Mouse (Mus musculus) CH12F3 (cell line): Measurements from ENCODE around the gene Mael.

Source experiments
- in situ Hi-C: fragments of 300-500 bp; cut with MboI; formaldehyde crosslinking; loops from 2 replicates; pipeline ENCODE4 v1.14.3; 2020; ENCODE audit warnings: low sequenced_read_pairs

Gene Mael

DNA sequence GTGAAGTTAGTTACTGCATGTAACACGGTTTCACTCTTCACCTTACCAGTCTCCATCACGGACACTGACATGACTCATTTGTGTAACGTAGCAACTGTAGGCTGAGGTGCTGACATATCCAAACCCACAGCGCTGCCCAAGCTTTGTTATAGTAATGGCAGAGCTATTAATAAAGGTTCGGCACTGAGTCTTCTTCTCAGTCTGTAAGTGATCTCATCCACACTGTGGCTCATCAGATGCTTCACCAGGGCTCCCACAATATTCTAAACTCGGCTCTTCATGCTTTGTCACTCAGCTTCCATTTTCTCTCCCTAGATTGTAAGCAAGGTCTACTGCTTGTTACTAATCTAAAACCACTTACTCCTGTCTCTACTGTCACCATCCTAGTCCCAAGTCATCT, 29.2 kb downstream of the Mael start:
- in situ Hi-C loops, result no loop called here

DNA sequence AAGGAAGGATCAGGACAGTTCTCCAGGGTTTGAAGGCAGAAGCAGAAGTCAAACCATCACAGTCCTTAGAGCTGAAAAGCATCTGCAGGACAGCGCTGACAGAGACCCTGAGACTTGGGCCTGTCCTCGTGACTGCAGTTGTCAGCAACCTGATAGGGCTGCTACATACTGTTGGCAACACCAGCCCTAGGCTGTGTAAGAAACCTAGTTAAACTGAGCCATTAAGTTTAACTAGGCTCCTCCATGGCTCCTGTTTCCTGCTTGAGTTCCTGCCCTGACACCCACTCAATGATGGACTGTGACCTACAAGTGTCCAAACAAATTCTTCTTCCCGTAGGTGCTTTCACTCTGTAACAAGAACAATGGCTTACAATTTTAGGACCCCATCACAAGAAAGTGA, 33.4 kb downstream of the Mael start:
- in situ Hi-C loops, result no loop called here

DNA sequence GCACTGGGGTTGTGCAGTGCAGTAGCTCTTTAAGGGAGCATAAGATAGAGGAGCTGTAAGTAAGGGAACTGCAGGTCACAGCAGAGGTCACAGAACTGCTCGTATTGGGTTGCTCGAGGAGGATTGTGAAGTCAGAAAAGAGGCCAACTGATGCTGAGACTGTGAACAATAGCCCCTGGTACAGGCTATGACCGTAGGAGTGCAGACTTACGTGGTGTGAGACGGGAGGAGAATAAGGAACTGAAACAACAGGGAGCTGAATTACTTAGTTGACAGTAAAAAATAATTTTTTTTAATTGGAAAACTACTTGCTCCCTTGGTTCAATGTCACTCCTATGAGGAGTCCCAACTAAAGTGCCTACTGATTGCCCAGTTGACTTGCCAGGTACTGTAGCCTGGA, 34.4 kb downstream of the Mael start:
- in situ Hi-C loops, result no loop called here

DNA sequence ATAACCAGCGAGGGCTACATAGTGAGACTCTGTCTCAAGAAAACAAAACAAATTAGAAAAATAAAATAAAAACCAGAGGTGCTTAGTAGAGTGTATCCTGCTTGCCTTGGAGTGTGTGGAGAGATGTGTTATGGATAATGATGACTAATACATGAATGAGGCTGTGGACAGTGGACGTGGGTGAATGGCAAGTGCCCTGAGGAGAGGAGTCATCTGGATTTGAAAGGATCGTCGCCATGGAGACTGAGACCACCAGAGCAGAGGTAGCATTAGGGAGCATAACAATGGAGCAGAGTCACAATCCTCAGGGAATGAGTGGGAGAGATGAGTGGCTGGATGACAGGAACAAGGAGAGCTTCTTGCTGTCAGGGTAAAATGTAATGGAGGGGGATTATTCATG, 48.7 kb downstream of the Mael start:
- in situ Hi-C loops, result no loop called here

DNA sequence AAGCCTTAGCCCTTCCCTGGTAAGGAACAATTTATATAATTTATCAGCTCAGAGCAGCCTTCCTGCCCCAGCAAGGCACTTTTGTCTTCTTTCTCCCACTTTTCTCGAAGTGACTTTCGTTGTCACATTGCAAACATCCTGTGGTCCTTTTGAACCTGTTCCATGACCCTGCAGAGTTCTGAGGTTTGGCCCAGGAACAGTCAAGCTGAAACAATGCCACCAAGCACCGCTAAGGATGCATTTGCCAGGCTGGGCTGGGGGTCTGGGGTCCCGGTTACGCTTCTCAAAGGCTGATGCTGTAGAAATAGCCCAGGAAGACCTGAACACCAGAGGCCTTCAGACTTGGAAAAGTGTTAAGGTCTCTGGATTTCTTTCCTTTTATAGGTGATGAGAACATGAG, 53.2 kb downstream of the Mael start:
- in situ Hi-C loops, result no loop called here

DNA sequence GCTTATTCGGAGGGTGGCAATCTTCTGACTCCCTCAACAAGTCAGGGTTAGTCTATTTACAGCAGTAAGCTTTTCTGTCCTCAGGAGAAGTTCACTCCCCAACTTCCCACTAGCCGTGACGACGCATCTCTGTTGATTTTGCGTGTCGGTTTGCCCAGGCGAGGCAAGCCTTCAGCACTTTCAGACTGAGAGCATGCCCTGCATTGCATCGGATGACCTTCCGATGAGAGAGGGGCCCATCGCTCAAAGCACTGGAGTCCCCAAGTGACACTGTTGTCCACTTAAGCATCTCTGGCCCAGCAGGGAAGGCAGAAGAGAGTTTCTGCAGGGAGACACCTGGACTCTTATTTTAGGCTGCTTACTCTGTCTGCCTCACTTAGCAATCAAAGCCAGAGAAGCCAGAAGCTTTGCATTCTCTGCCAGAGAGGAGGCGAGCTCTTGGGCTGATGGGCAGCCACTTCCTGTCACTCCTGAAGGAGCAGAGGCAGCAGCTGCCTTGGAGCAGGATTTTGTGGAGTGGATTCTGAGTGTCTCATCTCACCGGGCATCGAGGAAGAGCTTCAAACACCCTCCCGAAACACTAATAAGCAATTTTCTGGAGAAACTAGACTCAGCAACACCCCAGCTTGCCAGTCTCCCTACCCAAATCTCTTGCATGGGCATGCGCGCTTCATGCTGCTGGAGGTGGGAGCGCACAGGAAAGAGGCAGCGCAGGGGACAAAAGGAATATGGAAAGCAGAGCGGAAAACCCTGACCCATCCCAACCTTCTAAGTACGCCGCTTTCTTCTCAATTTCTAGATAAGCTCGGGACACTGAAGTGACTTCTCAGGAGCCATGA, 53.9 kb downstream of the Mael start:
- in situ Hi-C loops, result no loop called here

DNA sequence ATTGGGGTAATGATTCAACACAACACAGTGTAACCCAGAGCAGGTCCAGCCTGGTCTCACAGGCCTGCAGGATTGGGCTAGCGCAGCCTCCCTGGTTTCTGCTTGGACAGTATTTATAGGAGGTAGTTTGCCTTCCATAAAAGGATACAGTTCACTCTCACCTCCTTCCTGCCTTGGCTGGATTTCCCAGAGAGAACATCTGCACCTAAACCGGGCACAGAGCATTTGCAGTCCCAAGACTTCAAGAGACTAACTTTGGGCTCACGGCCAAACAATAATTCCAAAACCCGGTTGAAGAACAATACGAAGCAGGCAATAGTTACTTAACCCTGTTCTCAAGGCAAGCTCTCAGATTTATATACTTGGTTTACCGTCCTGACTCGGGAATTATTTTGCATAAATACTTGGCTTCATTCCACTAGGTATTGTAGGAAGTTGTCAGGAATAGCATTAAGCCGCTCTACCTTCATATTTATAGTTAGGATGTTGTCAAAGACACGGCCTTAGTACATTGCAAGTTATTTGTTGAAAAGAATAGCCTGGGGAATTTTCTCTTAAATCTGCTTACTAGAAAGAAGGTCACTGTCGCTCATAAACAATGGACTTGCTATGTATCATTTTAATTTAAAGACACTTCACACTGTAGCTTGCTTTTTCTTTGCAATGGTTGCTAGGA, 55.5 kb downstream of the Mael start:
- in situ Hi-C loops, result no loop called here

DNA sequence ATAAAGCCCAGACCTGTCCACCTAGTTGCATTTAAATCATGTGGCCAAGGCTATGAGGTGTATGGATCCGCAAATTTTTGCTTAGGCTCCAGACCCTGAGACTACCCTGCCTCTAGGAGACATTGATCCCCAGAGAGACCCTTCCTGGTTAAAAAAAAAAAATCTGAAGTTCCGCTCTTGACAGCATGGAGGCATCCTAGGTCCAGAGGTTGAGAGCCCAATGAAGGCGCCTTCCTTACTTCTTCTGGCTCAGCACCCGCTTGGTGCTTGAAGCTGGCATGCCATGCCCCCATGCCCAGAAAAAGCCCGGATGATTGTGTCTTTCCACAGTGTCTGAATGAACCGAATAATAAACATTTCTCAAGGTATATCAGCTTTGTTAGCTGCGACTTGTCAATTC, 57.0 kb downstream of the Mael start:
- in situ Hi-C loops, result no loop called here

DNA sequence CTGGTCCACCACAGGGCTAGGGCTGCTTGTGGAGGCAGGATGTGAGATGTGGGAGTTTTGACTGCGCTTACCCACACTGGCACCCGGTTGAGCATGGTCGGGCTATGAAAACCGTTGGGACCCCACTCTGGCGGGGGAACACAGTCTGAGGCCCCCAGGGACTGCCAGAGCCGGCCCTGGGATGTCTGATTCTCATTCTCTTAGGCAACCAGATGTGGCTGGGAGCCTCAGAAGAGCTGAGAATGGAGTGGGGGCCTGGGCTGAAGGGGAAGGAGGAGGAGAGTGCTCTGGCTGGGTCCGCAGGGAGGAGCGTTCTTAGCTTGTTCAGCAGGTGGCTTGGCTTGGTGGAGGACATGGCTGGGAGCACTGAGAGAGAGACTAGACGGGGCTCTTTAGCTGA, 64.9 kb downstream of the Mael start:
- in situ Hi-C loops, result no loop called here

DNA sequence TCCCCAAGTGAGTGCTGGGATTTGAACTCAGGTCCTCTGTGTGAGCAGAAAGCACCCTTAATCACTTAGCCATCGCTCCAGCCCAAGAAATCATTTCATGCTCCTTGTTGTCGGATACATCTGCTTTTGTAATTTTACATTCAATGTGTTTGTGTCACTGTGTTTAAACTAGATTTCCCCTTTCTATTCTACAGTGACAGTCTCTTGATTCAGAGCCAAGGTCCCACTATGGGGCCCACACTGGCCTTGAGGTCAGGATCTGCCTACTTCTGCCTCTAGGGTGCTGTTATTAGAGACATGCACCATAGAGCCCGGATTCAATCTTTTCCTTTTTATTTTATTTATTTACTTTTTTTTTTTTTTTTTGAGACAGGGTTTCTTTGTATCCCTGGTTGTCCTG, 65.6 kb downstream of the Mael start:
- in situ Hi-C loops, result no loop called here

DNA sequence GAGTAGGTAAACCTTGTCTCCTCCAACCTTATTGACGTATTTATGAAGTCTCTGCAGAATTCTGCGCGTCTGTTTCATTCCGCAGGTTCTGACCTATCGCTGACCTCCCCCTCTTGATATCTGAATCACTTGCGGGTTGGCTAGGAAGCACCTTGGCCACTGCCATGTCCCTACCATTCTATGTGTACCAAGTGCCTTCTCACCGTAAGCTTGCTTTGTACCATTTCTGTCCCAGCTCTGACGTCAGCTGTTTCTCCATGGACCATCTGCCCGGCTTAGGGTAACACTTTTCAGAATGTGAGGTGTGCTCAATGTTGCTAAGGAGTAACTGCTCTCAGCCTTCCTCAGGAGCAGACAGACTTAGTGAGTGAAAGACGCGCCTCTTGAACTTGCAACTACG, 67.7 kb downstream of the Mael start:
- in situ Hi-C loops, result no loop called here

DNA sequence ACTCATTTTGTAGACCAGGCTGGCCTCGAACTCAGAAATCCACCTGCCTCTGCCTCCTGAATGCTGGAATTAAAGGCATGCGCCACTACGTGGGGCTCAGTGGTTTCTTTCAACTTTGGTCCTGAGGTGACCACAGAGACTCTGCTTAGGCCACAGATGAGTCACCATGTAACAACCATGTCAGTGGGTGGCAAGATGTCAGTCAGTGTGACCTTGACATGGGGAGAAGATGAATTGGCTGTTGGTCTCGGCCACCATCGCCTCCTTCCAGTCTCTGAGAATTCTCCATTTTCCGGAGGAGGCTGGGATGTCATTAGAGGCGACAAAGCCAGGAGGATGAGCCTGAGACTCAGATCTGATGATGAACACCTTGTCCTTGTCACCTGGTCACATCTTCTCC, 68.8 kb downstream of the Mael start:
- in situ Hi-C loops, result no loop called here

DNA sequence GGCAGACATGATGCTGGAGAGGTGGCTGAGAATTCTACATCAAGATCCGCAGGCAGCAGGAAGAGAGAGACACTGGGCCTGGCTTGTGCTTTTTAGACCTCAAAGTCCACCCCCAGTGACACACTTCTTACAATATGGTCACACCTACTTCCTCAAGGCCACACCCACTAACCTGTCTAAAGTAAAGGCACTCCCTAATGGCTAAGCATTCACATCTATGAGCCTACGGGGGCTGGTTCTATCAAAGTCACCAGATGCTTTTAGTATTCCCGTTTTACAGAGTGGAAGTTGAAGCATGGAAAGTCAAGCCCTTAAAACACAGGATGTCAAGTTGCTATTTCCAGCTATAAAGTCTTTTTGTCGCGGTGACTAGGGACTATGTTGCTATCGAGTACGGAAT, 70.5 kb downstream of the Mael start:
- in situ Hi-C loops, result no loop called here

DNA sequence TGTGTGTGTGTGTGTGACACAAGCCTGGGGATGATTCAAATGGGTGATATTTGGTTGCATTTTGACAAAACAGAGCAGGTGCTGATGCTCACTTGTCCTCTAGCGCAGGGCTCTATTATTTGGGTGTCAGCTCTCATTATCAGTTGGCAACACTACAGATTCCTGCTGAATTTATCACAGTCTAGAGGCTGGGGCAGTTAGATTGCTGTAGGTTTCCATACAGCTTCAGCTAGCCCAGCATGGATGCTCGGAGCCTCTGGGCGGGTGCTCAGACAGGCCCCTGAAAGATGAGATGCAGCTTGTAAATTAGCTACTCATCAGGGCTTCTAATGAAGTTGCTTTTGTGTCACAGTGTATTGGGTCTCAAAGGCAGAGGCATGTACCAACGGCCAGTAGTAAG, 71.1 kb downstream of the Mael start:
- in situ Hi-C loops, result no loop called here

DNA sequence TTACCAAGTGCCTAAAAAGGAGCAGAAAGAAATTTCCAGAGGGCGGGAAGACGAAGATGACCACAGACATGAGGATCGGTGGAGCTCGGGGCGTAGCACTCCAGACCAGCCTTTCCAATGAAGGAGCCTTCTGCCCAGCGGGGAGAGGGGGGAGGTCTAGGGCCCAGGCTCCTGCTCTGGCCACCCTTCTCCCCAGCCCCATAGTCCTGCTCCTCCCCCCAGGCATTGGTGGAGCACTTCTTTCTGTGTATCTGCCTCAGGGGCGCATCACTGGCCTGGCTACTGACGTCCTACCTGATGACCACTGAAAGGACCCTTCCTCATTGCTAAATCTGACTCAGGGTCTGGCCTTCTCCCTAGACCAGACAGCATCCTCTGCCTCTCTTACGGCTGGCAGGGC, 73.4 kb downstream of the Mael start:
- in situ Hi-C loops, result no loop called here

DNA sequence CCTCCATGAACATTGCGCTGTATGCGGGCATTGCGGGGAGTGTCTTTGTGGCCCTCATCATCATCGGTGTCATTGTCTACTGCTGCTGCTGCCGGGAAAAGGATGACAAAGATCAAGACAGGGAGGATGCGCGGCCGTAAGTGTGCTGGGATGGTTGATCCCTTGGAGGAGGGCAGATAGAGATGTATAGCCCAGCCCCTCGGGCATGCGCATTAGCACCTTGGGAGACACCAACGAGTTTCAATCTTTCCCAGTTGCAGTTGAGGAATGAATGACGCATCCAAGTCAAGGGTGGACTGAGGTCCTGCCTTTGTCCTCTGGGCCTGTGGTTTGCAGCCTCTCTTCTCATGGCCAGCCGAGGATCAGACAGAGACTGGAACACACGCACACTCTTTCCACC, 74.0 kb downstream of the Mael start:
- in situ Hi-C loops, result no loop called here

DNA sequence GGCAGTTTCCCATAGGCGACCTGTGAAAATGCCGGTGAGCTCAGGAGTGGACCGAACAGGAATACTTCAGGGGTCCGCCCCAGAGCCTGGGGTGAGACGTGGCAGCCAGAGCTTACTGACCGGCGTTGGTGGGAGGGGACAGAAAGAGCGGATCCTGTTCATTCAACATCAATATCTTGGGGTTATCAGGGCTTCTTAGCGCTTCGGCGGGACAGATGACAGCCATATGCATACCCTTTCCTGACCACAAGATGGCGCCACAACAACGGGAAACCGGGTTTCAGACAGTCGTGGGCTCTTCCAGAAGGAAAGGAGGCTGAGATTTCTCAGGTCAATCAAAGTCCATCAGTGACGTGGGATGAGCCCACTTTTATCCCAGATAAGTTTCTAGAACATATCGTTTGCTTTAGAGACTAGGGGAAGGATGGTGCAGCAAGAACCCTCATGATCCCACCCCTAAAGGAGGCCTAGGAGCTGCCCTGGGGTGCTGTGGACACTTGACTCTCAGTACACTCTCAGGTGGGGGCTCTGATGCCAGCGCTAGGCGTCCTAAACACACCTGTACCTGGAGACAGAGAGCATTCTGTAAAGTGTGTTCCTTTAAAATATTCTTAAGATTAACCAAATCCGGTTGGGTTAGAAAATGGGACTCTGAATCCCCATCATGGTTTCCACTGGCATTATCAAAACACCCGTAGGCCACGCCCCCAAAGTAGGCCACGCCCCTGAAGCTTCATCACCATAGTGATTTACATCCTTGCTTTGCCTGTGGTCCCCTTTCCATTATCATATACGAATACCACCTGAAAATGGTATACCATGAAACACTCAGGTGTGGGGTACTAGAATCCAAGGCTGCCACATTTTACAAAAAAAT, 77.7 kb downstream of the Mael start:
- in situ Hi-C loops, result no loop called here

DNA sequence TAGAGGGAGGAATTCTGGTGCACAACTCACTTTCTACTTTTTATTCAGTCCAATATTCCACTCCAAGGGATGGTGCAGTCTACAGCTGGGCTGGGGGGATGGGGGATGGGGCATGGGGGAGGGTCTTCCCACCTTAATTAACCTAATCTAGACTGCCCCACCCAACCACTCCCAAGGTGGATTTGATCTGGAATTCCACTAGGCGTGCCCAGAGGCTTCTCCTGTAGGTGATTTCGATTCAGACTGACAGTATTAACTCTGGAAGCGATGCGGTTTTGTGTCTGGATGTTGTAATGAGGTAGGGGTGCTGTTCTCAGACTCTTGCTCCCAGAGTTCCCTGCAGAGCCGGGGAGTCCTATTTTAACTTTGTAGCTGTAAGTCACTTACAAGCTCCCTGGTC, 78.4 kb downstream of the Mael start:
- in situ Hi-C loops, result no loop called here

DNA sequence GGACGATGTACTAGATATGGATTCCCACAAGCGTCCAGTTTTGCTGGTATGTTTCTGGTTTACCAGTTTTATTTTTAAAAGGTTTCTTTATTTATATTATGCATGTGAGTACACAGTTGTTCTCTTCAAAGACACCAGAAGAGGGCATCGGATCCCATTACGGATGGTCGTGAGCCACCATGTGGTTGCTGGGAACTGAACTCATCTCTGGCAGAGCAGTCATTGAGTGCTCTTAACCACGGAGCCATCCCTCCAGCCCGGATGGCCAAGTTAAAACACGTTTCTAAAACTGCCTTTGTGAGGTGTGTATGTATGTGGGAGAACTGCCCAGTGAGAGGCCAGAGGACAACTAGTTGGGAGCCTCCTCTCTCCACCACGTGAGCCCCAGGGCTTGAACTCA, 79.9 kb downstream of the Mael start:
- in situ Hi-C loops, result loop anchor here (10.0 kb wide), 3 partner anchors 154 to 494 kb away; partner anchors contain the start of gene Pou2f1

DNA sequence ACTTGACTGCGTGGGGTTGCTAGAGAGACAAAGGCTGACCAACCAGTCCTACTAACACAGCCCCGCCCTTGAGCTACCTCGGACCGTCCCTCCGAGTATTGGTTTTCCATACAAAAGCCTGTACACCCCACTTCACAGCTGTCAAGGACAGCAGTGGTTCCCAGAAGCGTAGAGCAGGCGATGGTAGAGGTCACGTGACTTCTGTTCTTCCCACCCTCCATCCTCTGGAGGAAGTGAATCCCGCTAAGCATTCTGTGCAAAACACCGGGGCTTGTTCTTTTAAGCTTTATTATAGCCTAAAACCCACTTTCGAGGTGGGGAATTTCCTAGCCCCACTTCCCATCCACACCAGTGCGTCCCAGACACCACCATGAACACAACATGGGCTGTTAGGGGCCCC, 80.8 kb downstream of the Mael start:
- in situ Hi-C loops, result loop anchor here (10.0 kb wide), 3 partner anchors 153 to 493 kb away; partner anchors contain the start of gene Pou2f1

DNA sequence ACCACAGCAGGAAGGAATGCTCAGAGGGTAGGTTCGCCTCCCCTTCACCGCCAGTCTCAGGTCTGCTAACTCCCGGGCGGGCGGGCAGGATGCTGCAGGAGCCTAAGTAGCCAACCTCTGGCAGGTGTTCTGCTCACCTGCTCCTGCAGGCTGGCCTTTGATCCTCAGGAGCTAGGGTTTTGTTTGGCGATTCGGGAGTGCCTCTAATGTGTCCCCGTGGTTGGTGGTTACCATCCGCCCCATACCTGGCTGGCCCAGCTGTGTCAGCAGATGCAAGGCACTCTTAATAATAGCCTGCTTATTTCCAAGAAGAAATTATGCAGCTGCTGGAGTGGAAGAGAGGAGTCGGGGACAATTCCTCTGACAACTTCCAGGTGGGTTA, 83.4 kb downstream of the Mael start:
- in situ Hi-C loops, result loop anchor here (10.0 kb wide), 3 partner anchors 150 to 490 kb away; partner anchors contain the start of gene Pou2f1
